Mouse (Mus musculus): ENCODE measurements around the gene Ppp1r32.

DNA sequence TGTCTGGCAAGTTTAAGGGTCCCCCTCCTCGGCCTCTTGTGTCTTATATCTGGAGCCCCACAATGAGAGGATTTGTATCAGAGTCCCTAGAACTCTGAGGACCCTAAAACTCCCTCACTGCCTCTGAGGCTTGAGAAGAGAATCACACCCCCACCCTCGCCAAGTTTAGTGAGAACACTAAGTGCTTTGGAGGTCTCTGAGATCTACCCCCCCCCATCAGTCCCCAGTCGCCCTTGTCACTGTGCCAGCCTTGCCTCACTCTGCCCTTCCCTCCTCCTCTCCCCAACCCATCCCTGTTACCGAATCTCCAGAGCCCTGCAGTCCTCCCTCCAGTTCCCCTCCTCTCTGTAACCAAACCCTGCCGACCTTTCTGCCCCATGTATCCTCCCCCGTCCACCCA lies 55.9 kb downstream of the Ppp1r32 start:
- TF ChIP-seq CTCF (IDR thresholded peaks at IDR 0.05; ENCODE audit: borderline replicate concordance, insufficient read depth, low read length) (no peak), POLR2A (IDR thresholded peaks at IDR 0.05; ENCODE audit: low read depth, low read length) (no peak)
